Mouse (Mus musculus) left cerebral cortex, postnatal 10 days (tissue): ENCODE results near the gene Ctdsp1. TPM values are rescaled to one million over a fixed set of nuclear protein-coding genes. Genes with fewer than 3 reads are reported as not detected.
A peak's percentile ranks its signal among the peaks of the same experiment; 100 is the strongest.

ENCODE experiments used
- DNase-seq, 2 experiments: peaks; one replicate each; pipeline ENCODE4 v3.0.0; 2021 to 2022; ENCODE audit warnings: low spot score in 2 of 2, mixed read lengths in 1 of 2; ENCODE audit errors: extremely low spot score in 1 of 2
- intact Hi-C: fragments of 180-260 bp; cut with DNase I; formaldehyde crosslinking; loops from one replicate; pipeline ENCODE4 v1.15.1; 2025
- total RNA-seq, 2 experiments: library from RNA; stranded (reverse); gene quantifications; 2 replicates each; pipeline ENCODE4 v1.2.3; 2021

The Ctdsp1 gene
- 10 to 100 TPM; 17.8 to 17.9 TPM for total RNA-seq

- intact Hi-C loops, result no loop called here
- DNase-seq, result peak; percentile 92 to 99
These were observed at the start of gene Ctdsp1 for GRCm38 (mm10) chr1:74390924-74391748. Gene Ctdsp1, plus strand, starts transcription at chr1:74391509.

- intact Hi-C loops, result no loop called here
- no peak for DNase-seq
These were observed 49.4 kb upstream of the Ctdsp1 start for GRCm38 (mm10) chr1:74341898-74342297.

DNA sequence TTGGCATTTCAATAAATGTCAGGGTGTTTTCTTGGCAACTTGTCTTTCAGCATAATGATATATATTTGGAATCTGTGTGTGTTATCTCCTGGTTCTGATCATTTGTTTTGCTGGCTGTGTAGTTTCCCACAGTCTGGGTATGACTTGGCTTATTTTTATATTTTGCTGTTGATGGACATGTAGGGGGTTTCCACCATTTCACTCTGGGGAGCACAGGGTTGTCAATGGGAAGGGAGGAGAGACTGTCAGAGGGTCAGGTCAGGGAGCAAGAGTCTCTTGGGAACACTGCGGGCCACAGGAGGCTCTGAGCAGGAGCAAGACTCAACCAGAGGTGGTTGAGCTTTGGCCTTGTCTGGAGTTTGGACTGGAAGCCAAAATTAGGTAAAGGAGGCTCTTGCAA, 49.0 kb upstream of the Ctdsp1 start:
- intact Hi-C loops, result no loop called here
- no peak for DNase-seq

DNA sequence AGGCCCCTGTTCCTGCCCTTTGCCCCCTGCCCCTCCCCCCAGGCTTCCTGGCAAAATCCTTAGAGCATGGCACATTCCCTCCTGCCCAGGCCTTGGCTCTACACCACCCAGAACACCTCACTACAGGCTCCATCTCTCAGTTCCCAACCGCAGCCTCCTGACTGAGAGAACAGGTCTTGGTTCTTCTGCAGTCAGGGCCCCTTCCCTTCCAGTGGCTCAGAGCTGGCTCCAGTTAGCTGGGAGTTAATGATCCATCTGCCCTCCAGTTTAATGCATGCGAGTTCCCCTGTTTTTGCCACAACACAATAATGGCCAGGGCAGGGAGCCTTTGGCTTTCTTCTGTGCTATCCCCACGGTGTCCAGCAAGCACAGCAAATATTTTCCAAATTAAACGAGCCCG, 48.1 kb upstream of the Ctdsp1 start:
- no peak for DNase-seq
- intact Hi-C loops, result no loop called here

GRCm38 (mm10) chr1:74344163-74344916, 47.0 kb upstream of the Ctdsp1 start:
- intact Hi-C loops, result no loop called here
- DNase-seq, result no peak

GRCm38 (mm10) chr1:74351185-74351769, 40.0 kb upstream of the Ctdsp1 start:
- no peak for DNase-seq
- intact Hi-C loops, result no loop called here

DNA sequence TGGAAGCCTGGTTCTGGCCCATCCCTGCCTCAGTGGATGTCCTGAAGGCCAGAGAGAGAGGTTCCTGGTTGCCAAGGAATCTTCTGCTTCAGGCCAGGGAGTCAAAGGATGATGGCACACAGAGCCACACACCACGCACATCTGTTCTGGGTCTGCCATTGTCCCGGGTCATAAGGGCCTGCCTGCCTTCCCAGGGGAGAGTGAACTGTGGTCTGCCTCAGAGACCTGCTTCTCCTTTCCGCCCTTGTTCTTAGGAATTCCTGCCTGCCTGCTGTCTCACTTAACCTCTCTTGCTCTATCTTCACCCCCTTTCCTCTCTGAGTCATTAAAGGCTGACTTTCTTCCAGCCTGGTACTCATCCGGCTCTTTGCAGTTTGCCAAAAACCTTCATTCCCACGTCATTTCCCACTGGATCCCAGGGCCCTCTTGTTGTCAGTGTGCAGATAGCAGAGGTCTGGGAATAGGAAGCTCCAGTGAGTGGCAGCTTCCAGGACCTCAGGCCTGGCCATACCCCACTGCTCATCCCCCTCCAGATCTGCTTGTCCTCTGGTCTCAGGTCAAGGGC, 38.7 kb upstream of the Ctdsp1 start:
- intact Hi-C loops, result no loop called here
- no peak for DNase-seq

GRCm38 (mm10) chr1:74353453-74354229, 37.7 kb upstream of the Ctdsp1 start:
- intact Hi-C loops, result no loop called here
- DNase-seq, result no peak

DNA sequence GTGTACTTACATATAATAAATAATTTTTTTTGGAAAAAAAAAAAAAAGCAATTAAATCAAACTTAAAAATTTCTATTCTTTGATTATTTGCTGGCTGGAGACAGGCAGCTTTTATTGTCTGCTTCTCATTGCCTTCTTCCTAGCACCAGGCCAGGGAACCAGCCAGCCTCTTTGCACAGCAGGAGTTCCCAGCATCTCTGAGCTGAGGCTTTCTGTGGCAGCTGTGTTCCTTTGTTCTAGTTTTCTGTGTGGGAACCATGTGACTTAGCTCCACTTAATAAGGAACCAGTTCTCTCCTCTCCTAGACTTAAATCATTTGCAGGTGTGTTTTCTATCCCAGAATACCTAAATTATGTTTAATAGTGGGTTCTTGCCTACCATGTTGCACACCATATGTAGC, 33.8 kb upstream of the Ctdsp1 start:
- intact Hi-C loops, result no loop called here
- no peak for DNase-seq

GRCm38 (mm10) chr1:74359952-74360517, 31.3 kb upstream of the Ctdsp1 start:
- intact Hi-C loops, result loop anchor here (5.0 kb wide), 1 partner anchor 153 kb away; no protein-coding TSS in a partner anchor
- no peak for DNase-seq

GRCm38 (mm10) chr1:74361812-74362211, 29.5 kb upstream of the Ctdsp1 start, which contains the start of gene Catip:
Gene Catip, plus strand, starts transcription at chr1:74362108.
- intact Hi-C loops, result loop anchor here (2.0 to 5.0 kb wide), 2 partner anchors 49 to 155 kb away; no protein-coding TSS in a partner anchor
- peak; percentile 75 to 81 for DNase-seq

- intact Hi-C loops, result loop anchor here (2.0 to 5.0 kb wide), 2 partner anchors 50 to 155 kb away; no protein-coding TSS in a partner anchor
- DNase-seq, result peak in 1 of 2 experiments; percentile 38
These were observed 28.7 kb upstream of the Ctdsp1 start for GRCm38 (mm10) chr1:74362325-74363229.

- intact Hi-C loops, result loop anchor here (2.0 to 5.0 kb wide), 2 partner anchors 51 to 156 kb away; no protein-coding TSS in a partner anchor
- DNase-seq, result no peak
These were observed 27.9 kb upstream of the Ctdsp1 start for GRCm38 (mm10) chr1:74363437-74363836.

DNA sequence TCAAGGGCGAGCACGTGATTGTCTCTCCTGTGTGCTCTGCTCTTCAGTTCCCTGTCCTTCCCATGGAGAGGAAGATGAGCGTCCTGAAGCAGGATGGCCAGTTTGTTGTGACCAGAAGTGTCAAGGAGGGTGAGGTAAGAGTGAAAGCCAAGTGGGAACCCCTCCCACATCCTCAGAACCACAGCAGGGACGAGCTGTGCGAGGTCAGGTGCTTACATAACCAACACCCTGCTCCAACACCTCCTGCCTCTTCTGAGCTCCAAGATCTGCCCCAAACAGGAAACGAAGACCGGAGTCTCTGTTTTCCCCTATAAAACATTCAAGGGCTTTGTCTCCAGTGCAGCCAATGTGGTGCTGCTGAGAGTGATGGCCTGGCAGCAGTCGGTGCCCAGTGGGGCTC, 27.0 kb upstream of the Ctdsp1 start:
- intact Hi-C loops, result loop anchor here (5.0 kb wide), 1 partner anchor 157 kb away; no protein-coding TSS in a partner anchor
- DNase-seq, result no peak

GRCm38 (mm10) chr1:74367886-74368645, 23.2 kb upstream of the Ctdsp1 start:
- DNase-seq, result peak in 1 of 2 experiments; percentile 78
- intact Hi-C loops, result no loop called here

DNA sequence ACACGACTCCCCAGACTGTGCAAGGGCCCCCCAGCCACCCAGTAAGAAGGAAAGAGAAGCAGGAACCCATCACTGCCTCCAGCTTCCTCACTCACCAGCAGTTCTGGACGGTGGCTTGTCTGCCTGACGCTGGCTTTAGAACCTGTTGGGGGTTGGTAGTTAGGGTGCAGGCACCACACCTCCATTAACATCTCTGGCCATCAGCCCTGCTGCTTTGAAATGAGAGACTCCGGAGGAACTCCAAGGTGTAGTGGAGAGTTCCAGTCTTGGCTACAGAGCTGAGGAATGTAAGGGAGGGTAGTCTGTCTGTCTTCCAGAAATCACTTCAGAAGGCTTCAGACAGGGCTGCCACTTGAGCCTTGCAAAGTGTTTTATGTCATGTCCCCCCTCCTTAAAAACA, 21.3 kb upstream of the Ctdsp1 start:
- no peak for DNase-seq
- intact Hi-C loops, result no loop called here
